Mouse (Mus musculus) heart, adult 2 months (tissue): ENCODE measurements around the gene Cer1.

Source experiments
- CTCF ChIP-seq: fragments of 200-600 bp; IDR thresholded peaks from 2 replicates; pipeline ENCODE4 v1.8.1; 2022; ENCODE audit warnings: antibody characterized with exemption, mild to moderate bottlenecking, moderate library complexity
- EP300 ChIP-seq: fragments of 200-500 bp; IDR thresholded peaks from 2 replicates; pipeline ENCODE4 v1.6.1; 2011; ENCODE audit warnings: low read depth, low read length, control low read depth; ENCODE audit not compliant: insufficient read depth

- TF ChIP-seq CTCF (no peak), EP300 (no peak)
These were observed at the start of gene Cer1 for GRCm38 (mm10) chr4:82884636-82885534.
